ENCODE assay signal across 19 mouse cellular contexts in the genomic region with DNA sequence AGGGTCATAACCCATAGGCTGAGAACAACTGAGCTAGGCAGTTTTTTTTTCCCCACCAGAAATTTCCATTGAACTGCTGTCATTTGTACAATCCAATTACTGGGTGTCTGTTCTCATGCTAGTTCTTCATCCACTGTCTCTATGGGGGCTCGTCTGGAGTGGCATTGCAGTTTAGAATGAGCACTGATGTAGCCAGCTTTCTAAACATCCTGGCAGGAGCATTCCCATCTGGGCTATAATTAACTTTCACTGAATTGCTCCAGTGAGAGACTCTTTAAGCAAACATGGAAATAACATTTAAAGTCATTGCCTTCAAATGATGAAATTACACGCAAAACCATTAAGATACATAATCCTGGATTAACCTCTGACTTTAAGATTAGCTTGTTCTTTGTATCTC.
DNase-seq lines count a peak whose midpoint lies in the region; ATAC-seq and TF ChIP-seq lines count a peak whose summit lies in the region.
"Had no signal": no experiment of that assay in that cellular context is flagged by ENCODE, and none has a peak within 500 bp of the region (broad histone marks: within the 10 kb centered on the region; RNA-seq: fewer than 3 reads in every experiment).

No protein-coding gene starts in this region.

- no peaks in the 10 kb centered on the region for H3K36me3 ChIP-seq in embryonic facial prominence, embryonic 14.5 days (ENCODE audit: control insufficient read depth, insufficient read depth, low read length)
- no peaks in the 10 kb centered on the region for H3K36me3 ChIP-seq in embryonic facial prominence, embryonic 10.5 days (replicated peaks)
- no peaks in the 10 kb centered on the region for H3K36me3 ChIP-seq in forebrain, embryonic 16.5 days (ENCODE audit: control insufficient read depth, insufficient read depth)
- no peaks in the 10 kb centered on the region for H3K36me3 ChIP-seq in midbrain, postnatal 0 days (ENCODE audit: insufficient read depth, low read length)
- H3K36me3 ChIP-seq: embryonic facial prominence, embryonic 13.5 days; heart, embryonic 15.5 days had no signal

- no peak overlapping the region for H3K4me3 ChIP-seq in embryonic facial prominence, embryonic 14.5 days (ENCODE audit: low read depth, low read length)
- H3K4me3 ChIP-seq in embryonic facial prominence, embryonic 10.5 days: no peak overlapping the region
- no peak overlapping the region for H3K4me3 ChIP-seq in forebrain, embryonic 16.5 days (replicated peaks; ENCODE audit: low read length)
- no peak overlapping the region for H3K4me3 ChIP-seq in midbrain, postnatal 0 days (ENCODE audit: low read depth, low read length)
- H3K4me3 ChIP-seq: embryonic facial prominence, embryonic 13.5 days; heart, adult 2 months; heart, embryonic 15.5 days had no signal

- no peak overlapping the region for H3K27ac ChIP-seq in embryonic facial prominence, embryonic 14.5 days (replicated peaks; ENCODE audit: low read depth, low read length)
- no peak overlapping the region for H3K27ac ChIP-seq in embryonic facial prominence, embryonic 10.5 days (replicated peaks)
- no peak overlapping the region for H3K27ac ChIP-seq in forebrain, embryonic 16.5 days (ENCODE audit: low read length)
- no peak overlapping the region for H3K27ac ChIP-seq in midbrain, postnatal 0 days (ENCODE audit: low read depth, low read length)
- H3K27ac ChIP-seq: embryonic facial prominence, embryonic 13.5 days; heart, adult 2 months; heart, embryonic 15.5 days had no signal

- ATAC-seq in embryonic facial prominence, embryonic 14.5 days (ENCODE audit: low read depth): no peak
- ATAC-seq in forebrain, embryonic 16.5 days: peak; percentile 85; the same call in 1 of the 2 replicates
- ATAC-seq in midbrain, postnatal 0 days (ENCODE audit: low FRiP score): no peak
- ATAC-seq: liver, postnatal 0 days had no signal

- WGBS in embryonic facial prominence, embryonic 14.5 days: 39% methylated on average over 2 of the region's 2 CpGs
- 49% methylated on average over 2 of the region's 2 CpGs for WGBS in embryonic facial prominence, embryonic 10.5 days
- 18% methylated on average over 2 of the region's 2 CpGs for WGBS in forebrain, embryonic 16.5 days
- 21% methylated on average over 2 of the region's 2 CpGs for WGBS in midbrain, postnatal 0 days

- H3K4me2 ChIP-seq in embryonic facial prominence, embryonic 14.5 days (ENCODE audit: low read depth, low read length): no peak overlapping the region
- no peak overlapping the region for H3K4me2 ChIP-seq in forebrain, embryonic 16.5 days (ENCODE audit: low read length)
- H3K4me2 ChIP-seq in midbrain, postnatal 0 days (ENCODE audit: low read depth, low read length, poor library complexity, severe bottlenecking): no peak overlapping the region
- H3K4me2 ChIP-seq: embryonic facial prominence, embryonic 13.5 days; heart, embryonic 15.5 days had no signal

- no peaks in the 10 kb centered on the region for H3K9me3 ChIP-seq in embryonic facial prominence, embryonic 14.5 days (ENCODE audit: control insufficient read depth, low read length)
- no peaks in the 10 kb centered on the region for H3K9me3 ChIP-seq in embryonic facial prominence, embryonic 10.5 days
- no peaks in the 10 kb centered on the region for H3K9me3 ChIP-seq in forebrain, embryonic 16.5 days (ENCODE audit: control insufficient read depth, low read length)
- H3K9me3 ChIP-seq in midbrain, postnatal 0 days (ENCODE audit: low read length): no peaks in the 10 kb centered on the region
- H3K9me3 ChIP-seq: embryonic facial prominence, embryonic 13.5 days; heart, embryonic 15.5 days had no signal

- DNase-seq in embryonic facial prominence, embryonic 14.5 days (ENCODE audit: low spot score): peak; percentile 11
- DNase-seq in embryonic facial prominence, embryonic 10.5 days (ENCODE audit: low spot score): no peak
- DNase-seq in brain, adult 2 months (ENCODE audit: low read depth, low spot score): peak; percentile 2
- DNase-seq in midbrain, postnatal 0 days (ENCODE audit: low spot score): peak; percentile 43
- no peak for DNase-seq in kidney, postnatal 10 days
- DNase-seq in frontal cortex, postnatal 36 days (ENCODE audit: low spot score in 2 of 2): no peak
- DNase-seq: cerebellum, adult 11 months; cerebellum, postnatal 25 days; heart, adult 2 months; kidney, adult 11 months; kidney, postnatal 36 days; liver; liver, postnatal 0 days; lung, postnatal 14 days; thymus, postnatal 25 days had no signal

- H3K4me1 ChIP-seq in embryonic facial prominence, embryonic 14.5 days (ENCODE audit: control insufficient read depth, insufficient read depth, low read length): no peaks in the 10 kb centered on the region
- H3K4me1 ChIP-seq in embryonic facial prominence, embryonic 10.5 days: no peaks in the 10 kb centered on the region
- 0 out of 2 replicates have a peak, but pooled peaks cover 2% of the 10 kb centered on the region for H3K4me1 ChIP-seq in forebrain, embryonic 16.5 days (replicated peaks; ENCODE audit: control insufficient read depth, insufficient read depth, low read length)
- no peaks in the 10 kb centered on the region for H3K4me1 ChIP-seq in midbrain, postnatal 0 days (ENCODE audit: insufficient read depth, low read length)
- H3K4me1 ChIP-seq: embryonic facial prominence, embryonic 13.5 days; heart, embryonic 15.5 days had no signal

- H3K27me3 ChIP-seq in embryonic facial prominence, embryonic 14.5 days (replicated peaks; ENCODE audit: control insufficient read depth, insufficient read depth, low read length): no peaks in the 10 kb centered on the region
- no peaks in the 10 kb centered on the region for H3K27me3 ChIP-seq in embryonic facial prominence, embryonic 10.5 days (replicated peaks; ENCODE audit: low read depth, poor library complexity, severe bottlenecking)
- H3K27me3 ChIP-seq in forebrain, embryonic 16.5 days (replicated peaks; ENCODE audit: control insufficient read depth, insufficient read depth, low read length): no peaks in the 10 kb centered on the region
- no peaks in the 10 kb centered on the region for H3K27me3 ChIP-seq in midbrain, postnatal 0 days (ENCODE audit: insufficient read depth, low read length)
- H3K27me3 ChIP-seq: CH12.LX; embryonic facial prominence, embryonic 13.5 days; heart, embryonic 15.5 days had no signal

- TF ChIP-seq CTCF in midbrain, postnatal 0 days (IDR thresholded peaks at IDR 0.05): no peak

- H3K9ac ChIP-seq in embryonic facial prominence, embryonic 14.5 days (ENCODE audit: low read depth, low read length): no peak overlapping the region
- no peak overlapping the region for H3K9ac ChIP-seq in forebrain, embryonic 16.5 days (replicated peaks; ENCODE audit: low read depth, low read length)
- H3K9ac ChIP-seq in midbrain, postnatal 0 days (replicated peaks; ENCODE audit: low read length, poor library complexity, severe bottlenecking): no peak overlapping the region
- H3K9ac ChIP-seq: embryonic facial prominence, embryonic 13.5 days; heart, embryonic 15.5 days; liver, postnatal 0 days had no signal

Comparison
In these comparisons a context has a peak if more than half of its experiments do, and no peak if none do; other contexts are left out.
1. DNase-seq: peak in embryonic facial prominence, embryonic 14.5 days (single experiment), brain, adult 2 months (single experiment) and midbrain, postnatal 0 days (single experiment); none in embryonic facial prominence, embryonic 10.5 days (single experiment), kidney, postnatal 10 days (single experiment) and frontal cortex, postnatal 36 days (0 of 2).